Mouse (Mus musculus) intestine, embryonic 14.5 days (tissue): ENCODE data around the gene Ces4a. TPM values are rescaled to one million over a fixed set of nuclear protein-coding genes. Genes with fewer than 3 reads are reported as not detected.

Experiments used
- ATAC-seq: fragments of 200-750 bp; cut with Nextera tagmentation; replicated peaks from 2 replicates; pipeline ENCODE4 v1.8.0; 2017; ENCODE audit warnings: low read depth, moderate number of reproducible peaks, moderate TSS enrichment, moderate library complexity; ENCODE audit not compliant: low FRiP score, low TSS enrichment
- DNase-seq: peaks from one replicate; pipeline ENCODE4 v3.0.0-alpha.2; 2018; ENCODE audit warnings: low spot score
- H3K27ac ChIP-seq: fragments of 300-500 bp; sonication (generic); 2 replicates; pipeline ENCODE4 v1.5.1; 2014; ENCODE audit warnings: low read depth, mild to moderate bottlenecking, control low read depth
- H3K27me3 ChIP-seq: fragments of 300-500 bp; sonication (generic); replicated peaks from 2 replicates; pipeline ENCODE4 v1.6.1; 2014; ENCODE audit warnings: low read length, control low read depth; ENCODE audit not compliant: control insufficient read depth, insufficient read depth
- H3K36me3 ChIP-seq: fragments of 300-500 bp; sonication (generic); 2 replicates; pipeline ENCODE4 v1.6.1; 2014; ENCODE audit warnings: low read length, control low read depth; ENCODE audit not compliant: control insufficient read depth, insufficient read depth
- H3K4me1 ChIP-seq: fragments of 300-500 bp; sonication (generic); replicated peaks from 2 replicates; pipeline ENCODE4 v1.6.1; 2014; ENCODE audit warnings: low read length, control low read depth, mixed read lengths; ENCODE audit not compliant: control insufficient read depth, insufficient read depth
- H3K4me2 ChIP-seq: fragments of 300-500 bp; sonication (generic); 2 replicates; pipeline ENCODE4 v1.6.1; 2014; ENCODE audit warnings: low read length
- H3K4me3 ChIP-seq: fragments of 300-500 bp; sonication (generic); 2 replicates; pipeline ENCODE4 v1.5.1; 2014; ENCODE audit warnings: low read depth, low read length, control low read depth, mixed read lengths
- H3K9ac ChIP-seq: fragments of 300-500 bp; sonication (generic); 2 replicates; pipeline ENCODE4 v1.6.1; 2014; ENCODE audit warnings: mild to moderate bottlenecking, low read length
- H3K9me3 ChIP-seq: fragments of 300-500 bp; sonication (generic); 2 replicates; pipeline ENCODE4 v1.6.1; 2016; ENCODE audit warnings: low read length, control low read depth; ENCODE audit not compliant: control insufficient read depth
- WGBS: fragments of 180-500 bp; shearing (Covaris S2); extraction: QIAGEN DNeasy Blood & Tissue Kit; methylation state at CpG from one replicate; pipeline ENCODE4 v1.1.7; 2014; 5-methylcytosine and 5-hydroxymethylcytosine counted together
- polyA plus RNA-seq: library from polyadenylated mRNA; unstranded; fragments of >200 nt; fragmentation: Nextera tagmentation; extraction: Ambion mirVana; gene quantifications from 2 replicates; pipeline ENCODE4 v1.2.1, GENCODE M21; 2014

Ces4a gene
- polyA plus RNA-seq, 1 experiment from 2014 or later: not detected

DNA sequence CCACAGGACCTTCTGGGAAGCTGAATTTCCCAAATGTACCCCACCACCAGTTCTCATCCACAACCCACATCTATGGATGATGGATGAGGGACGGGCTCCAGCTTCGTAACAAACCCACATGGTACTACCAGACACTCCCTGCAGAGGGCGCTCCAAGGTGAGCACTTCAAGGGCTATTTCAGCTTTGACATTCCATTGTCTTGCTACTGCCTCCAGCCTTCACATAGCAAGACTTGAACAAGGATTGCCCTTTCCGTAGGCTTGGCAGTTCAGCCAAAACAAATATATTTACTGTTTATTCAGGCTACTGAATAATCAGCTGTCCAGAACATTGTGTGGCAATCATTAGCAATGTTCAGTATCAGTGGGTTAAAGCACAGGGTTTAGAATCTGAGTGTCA is 6.8 kb downstream of the Ces4a start:
- Histone ChIP-seq H3K9me3 (no peaks in the 10 kb centered on the region), H3K36me3 (no peaks in the 10 kb centered on the region), H3K27ac (no peak overlapping the region), H3K4me3 (no peak overlapping the region), H3K4me2 (no peak overlapping the region), H3K27me3 (no peaks in the 10 kb centered on the region), H3K4me1 (no peaks in the 10 kb centered on the region), H3K9ac (no peak overlapping the region)
- ATAC-seq (no peak), DNase-seq (peak; percentile 78)
- WGBS: 22% methylated on average over 4 of the region's 4 CpGs

- Histone ChIP-seq H3K4me1 (no peaks in the 10 kb centered on the region), H3K4me3 (no peak overlapping the region), H3K4me2 (peak overlapping the region; percentile 22; the same call in 1 of the 2 replicates), H3K9me3 (no peaks in the 10 kb centered on the region), H3K36me3 (no peaks in the 10 kb centered on the region), H3K27ac (no peak overlapping the region), H3K9ac (no peak overlapping the region), H3K27me3 (no peaks in the 10 kb centered on the region)
- no peak for DNase-seq
- WGBS: 42% methylated on average over 19 of the region's 19 CpGs
- no peak for ATAC-seq
Observed at GRCm38 (mm10) chr8:105142395-105142794, 10.8 kb downstream of the Ces4a start.

- Histone ChIP-seq H3K9me3 (no peaks in the 10 kb centered on the region), H3K27ac (no peak overlapping the region), H3K4me2 (no peak overlapping the region), H3K27me3 (no peaks in the 10 kb centered on the region), H3K4me3 (no peak overlapping the region), H3K36me3 (no peaks in the 10 kb centered on the region), H3K9ac (no peak overlapping the region), H3K4me1 (peaks cover 9% of the 10 kb centered on the region; the same call in 1 of the 2 replicates)
- ATAC-seq (no peak), DNase-seq (no peak)
- 67% methylated on average over 4 of the region's 4 CpGs for WGBS
Observed at GRCm38 (mm10) chr8:105151654-105152053, 20.1 kb downstream of the Ces4a start.

GRCm38 (mm10) chr8:105152623-105153398 is 21.2 kb downstream of the Ces4a start:
- Histone ChIP-seq H3K36me3 (no peaks in the 10 kb centered on the region), H3K27ac (no peak overlapping the region)
- peak; percentile 72 for ATAC-seq

DNA sequence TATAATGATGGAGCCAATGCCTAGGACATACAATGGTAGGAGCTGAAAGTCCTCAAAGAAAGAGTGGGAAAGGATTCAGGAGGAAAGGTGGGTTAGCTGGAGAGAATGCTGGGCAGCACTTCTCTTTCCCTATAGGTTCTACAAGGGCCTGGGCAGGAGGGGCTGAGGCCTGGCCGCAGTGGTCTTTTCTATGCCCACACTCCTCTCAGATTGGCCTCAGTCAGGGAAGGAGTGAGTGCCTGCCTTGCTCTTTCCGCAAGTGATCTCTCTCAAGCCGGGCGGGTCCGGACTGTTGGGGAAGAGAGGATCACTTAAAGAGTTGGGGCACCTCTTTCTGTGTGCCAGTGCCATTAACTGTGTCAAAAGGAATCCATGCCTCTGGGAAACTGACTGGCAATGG is 22.7 kb downstream of the Ces4a start:
- H3K4me1 ChIP-seq: peaks cover 9% of the 10 kb centered on the region; the same call in 1 of the 2 replicates
- H3K4me3 ChIP-seq: no peak overlapping the region
- no peak overlapping the region for H3K9ac ChIP-seq
- no peaks in the 10 kb centered on the region for H3K36me3 ChIP-seq
- H3K4me2 ChIP-seq: no peak overlapping the region
- no peak overlapping the region for H3K27ac ChIP-seq
- ATAC-seq (no peak), DNase-seq (no peak)
- H3K27me3 ChIP-seq: no peaks in the 10 kb centered on the region
- 88% methylated on average over 5 of the region's 5 CpGs for WGBS
- H3K9me3 ChIP-seq: no peaks in the 10 kb centered on the region

More at GRCm38 (mm10) chr8:105152623-105153398, 21.2 kb downstream of the Ces4a start:
- H3K9me3 ChIP-seq: no peaks in the 10 kb centered on the region
- peak overlapping the region; percentile 56 for H3K4me2 ChIP-seq
- H3K4me3 ChIP-seq: peak overlapping the region; percentile 27
- no peaks in the 10 kb centered on the region for H3K27me3 ChIP-seq
- H3K9ac ChIP-seq: 0 out of 2 replicates have a peak overlapping the region, but pooled peaks have one; percentile 22
- peak; percentile 74 for DNase-seq
- 3% methylated on average over 27 of the region's 27 CpGs for WGBS
- peaks cover 9% of the 10 kb centered on the region; the same call in 1 of the 2 replicates for H3K4me1 ChIP-seq

DNA sequence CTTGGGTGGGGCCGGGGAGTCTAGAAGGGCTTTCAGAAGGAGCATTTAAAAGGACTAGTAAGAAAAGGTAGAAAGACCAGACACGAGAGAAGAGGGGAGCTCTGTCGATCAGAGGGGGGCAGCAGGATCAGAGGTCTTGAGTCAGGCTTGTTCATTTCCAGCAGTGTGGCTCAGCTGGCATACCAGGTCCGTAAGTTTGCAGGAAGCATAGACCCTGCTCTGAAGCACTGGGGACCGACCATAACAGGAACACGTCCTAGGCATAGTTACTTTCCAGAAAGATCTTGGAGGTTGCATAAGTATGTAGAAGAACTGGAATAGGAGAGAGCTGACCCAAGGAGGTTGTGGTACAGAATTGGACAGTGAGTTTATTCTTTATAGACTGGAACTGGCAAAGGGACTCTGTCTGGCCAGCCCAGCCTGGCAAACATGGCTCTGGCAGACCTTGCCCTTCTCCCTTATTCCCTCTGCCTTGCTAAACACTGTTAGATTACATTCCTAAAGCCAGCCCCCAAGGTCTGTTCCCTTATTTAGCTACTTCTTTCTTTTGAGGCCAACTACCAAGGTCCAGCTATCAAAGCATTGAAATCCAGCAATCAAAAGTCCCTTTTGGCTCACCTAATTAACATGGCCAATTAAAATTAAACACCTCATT is 23.6 kb downstream of the Ces4a start:
- no peak overlapping the region for H3K9ac ChIP-seq
- DNase-seq: no peak
- H3K4me3 ChIP-seq: no peak overlapping the region
- no peak overlapping the region for H3K4me2 ChIP-seq
- H3K27me3 ChIP-seq: no peaks in the 10 kb centered on the region
- no peaks in the 10 kb centered on the region for H3K36me3 ChIP-seq
- WGBS: 84% methylated on average over 6 of the region's 6 CpGs
- H3K9me3 ChIP-seq: no peaks in the 10 kb centered on the region
- ATAC-seq: no peak
- H3K27ac ChIP-seq: no peak overlapping the region
- H3K4me1 ChIP-seq: peaks cover 9% of the 10 kb centered on the region; the same call in 1 of the 2 replicates

DNA sequence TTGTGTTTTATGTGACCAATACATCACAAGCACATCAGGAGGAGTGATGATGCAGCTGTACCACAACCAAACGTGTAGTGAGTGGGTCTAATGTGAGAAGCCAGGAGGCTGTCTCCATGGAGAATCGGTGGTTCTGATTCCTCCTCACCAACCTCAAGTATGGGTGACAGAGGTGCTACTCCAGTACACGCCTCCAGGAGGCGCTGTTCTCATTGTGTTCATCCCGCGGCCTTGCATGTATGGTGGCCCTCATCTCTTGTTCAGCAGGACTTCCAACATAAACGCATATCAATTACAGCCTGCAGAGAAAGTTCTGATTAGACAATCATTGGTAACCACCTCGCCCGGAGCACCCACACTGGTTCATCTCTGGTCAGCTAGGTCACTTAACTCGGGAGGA is 26.0 kb downstream of the Ces4a start:
- no peak overlapping the region for H3K9ac ChIP-seq
- no peak overlapping the region for H3K27ac ChIP-seq
- no peak overlapping the region for H3K4me2 ChIP-seq
- no peaks in the 10 kb centered on the region for H3K36me3 ChIP-seq
- ATAC-seq (no peak), DNase-seq (peak; percentile 57)
- 49% methylated on average over 10 of the region's 10 CpGs for WGBS
- H3K4me3 ChIP-seq: no peak overlapping the region
- H3K9me3 ChIP-seq: no peaks in the 10 kb centered on the region
- H3K27me3 ChIP-seq: no peaks in the 10 kb centered on the region
- H3K4me1 ChIP-seq: peaks cover 7% of the 10 kb centered on the region; the same call in 1 of the 2 replicates

DNA sequence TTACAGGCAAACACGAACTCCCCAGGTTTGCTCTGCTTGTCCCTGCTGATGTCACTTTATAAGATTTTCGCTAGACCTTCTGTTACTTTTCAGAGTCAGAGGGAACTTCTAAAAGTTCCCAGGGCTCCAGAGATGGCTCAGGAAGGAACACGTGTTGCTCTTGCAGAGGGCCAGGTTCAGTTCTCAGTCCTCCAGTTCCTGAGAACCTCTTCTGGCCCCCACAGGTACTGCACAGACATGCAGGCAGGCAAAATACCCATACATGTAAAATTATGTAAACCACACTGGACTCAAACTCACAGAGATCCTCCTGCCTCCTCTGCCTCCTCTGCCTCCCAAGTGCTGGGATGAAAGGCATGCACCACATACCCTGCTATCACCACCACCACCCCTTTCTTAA is 26.5 kb downstream of the Ces4a start:
- no peak overlapping the region for H3K27ac ChIP-seq
- H3K4me1 ChIP-seq: 0 out of 2 replicates have a peak, but pooled peaks cover 2% of the 10 kb centered on the region
- H3K9ac ChIP-seq: no peak overlapping the region
- H3K4me2 ChIP-seq: no peak overlapping the region
- H3K4me3 ChIP-seq: no peak overlapping the region
- no peak for ATAC-seq
- no peak for DNase-seq
- H3K27me3 ChIP-seq: no peaks in the 10 kb centered on the region
- H3K36me3 ChIP-seq: no peaks in the 10 kb centered on the region
- 68% methylated on average over 3 of the region's 3 CpGs for WGBS
- no peaks in the 10 kb centered on the region for H3K9me3 ChIP-seq
